Mouse (Mus musculus) liver, embryonic 12.5 days (tissue): ENCODE measurements around the gene Mrpl14. TPM values are rescaled to one million over a fixed set of nuclear protein-coding genes. Genes with fewer than 3 reads are reported as not detected.

Experiments used
- ATAC-seq: fragments of 200-750 bp; cut with Nextera tagmentation; 2 replicates; pipeline ENCODE4 v1.8.0; 2017; ENCODE audit warnings: moderate number of reproducible peaks, mild to moderate bottlenecking, moderate library complexity
- H3K27ac ChIP-seq: fragments of 300-500 bp; sonication (generic); 2 replicates; pipeline ENCODE4 v1.5.1; 2016; ENCODE audit warnings: mild to moderate bottlenecking
- H3K27me3 ChIP-seq: fragments of 300-500 bp; sonication (generic); replicated peaks from 2 replicates; pipeline ENCODE4 v1.6.1; 2016; ENCODE audit warnings: mild to moderate bottlenecking, moderate library complexity
- H3K36me3 ChIP-seq: fragments of 300-500 bp; sonication (generic); 2 replicates; pipeline ENCODE4 v1.6.1; 2016; ENCODE audit warnings: mild to moderate bottlenecking, moderate library complexity
- H3K4me1 ChIP-seq: fragments of 300-500 bp; sonication (generic); 2 replicates; pipeline ENCODE4 v1.6.1; 2016
- H3K4me2 ChIP-seq: fragments of 300-500 bp; sonication (generic); 2 replicates; pipeline ENCODE4 v1.6.1; 2016; ENCODE audit warnings: mild to moderate bottlenecking, moderate library complexity
- H3K4me3 ChIP-seq: fragments of 300-500 bp; sonication (generic); 2 replicates; pipeline ENCODE4 v1.5.1; 2016; ENCODE audit warnings: mild to moderate bottlenecking, moderate library complexity
- H3K9ac ChIP-seq: fragments of 300-500 bp; sonication (generic); 2 replicates; pipeline ENCODE4 v1.6.1; 2016; ENCODE audit warnings: mild to moderate bottlenecking, moderate library complexity
- H3K9me3 ChIP-seq: fragments of 300-500 bp; sonication (generic); replicated peaks from 2 replicates; pipeline ENCODE4 v1.6.1; 2016; ENCODE audit warnings: mild to moderate bottlenecking, moderate library complexity
- WGBS: fragments of 180-500 bp; shearing (Covaris S2); methylation state at CpG from one replicate; pipeline ENCODE4 v1.1.7; 2016; ENCODE audit not compliant: insufficient replicate concordance; 5-methylcytosine and 5-hydroxymethylcytosine counted together
- polyA plus RNA-seq: library from polyadenylated mRNA; unstranded; fragments of >200 nt; fragmentation: Nextera tagmentation; extraction: Ambion mirVana; gene quantifications from 2 replicates; pipeline ENCODE4 v1.2.1, GENCODE M21; 2016

The Mrpl14 gene
- polyA plus RNA-seq, 1 experiment from 2014 or later: 151 TPM

DNA sequence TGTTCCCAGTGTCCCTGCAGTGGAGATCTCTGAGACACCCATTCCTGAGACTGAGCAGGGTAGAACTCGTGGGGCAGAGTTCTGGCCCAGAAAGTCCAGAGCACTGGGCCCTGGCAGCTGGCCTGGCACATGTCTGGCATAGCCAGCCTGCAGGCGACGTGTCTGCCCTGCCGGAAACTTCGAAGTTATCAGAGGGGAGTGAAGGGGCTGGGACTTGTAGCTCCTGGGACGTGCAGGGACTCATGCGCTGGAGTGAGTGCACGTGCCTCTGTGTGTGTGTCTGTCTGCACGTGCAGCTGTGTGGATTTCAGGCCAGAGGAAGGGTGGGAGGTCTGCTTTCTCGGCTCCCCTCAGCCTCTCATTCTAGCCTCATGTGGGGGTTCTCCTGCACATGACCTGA, 43.3 kb downstream of the Mrpl14 start:
- no peaks in the 10 kb centered on the region for H3K9me3 ChIP-seq
- no peak overlapping the region for H3K27ac ChIP-seq
- H3K4me3 ChIP-seq: no peak overlapping the region
- WGBS: 44% methylated on average over 10 of the region's 10 CpGs
- peaks cover 47% of the 10 kb centered on the region for H3K4me1 ChIP-seq
- peaks cover 40% of the 10 kb centered on the region for H3K27me3 ChIP-seq
- H3K9ac ChIP-seq: no peak overlapping the region
- no peak for ATAC-seq
- H3K36me3 ChIP-seq: no peaks in the 10 kb centered on the region
- no peak overlapping the region for H3K4me2 ChIP-seq

- Histone ChIP-seq H3K27ac (no peak overlapping the region), H3K36me3 (no peaks in the 10 kb centered on the region), H3K4me3 (no peak overlapping the region), H3K27me3 (peaks cover 45% of the 10 kb centered on the region), H3K9ac (no peak overlapping the region), H3K9me3 (no peaks in the 10 kb centered on the region), H3K4me1 (peaks cover 49% of the 10 kb centered on the region), H3K4me2 (no peak overlapping the region)
- 73% methylated on average over 4 of the region's 4 CpGs for WGBS
- ATAC-seq: no peak
Measured at GRCm38 (mm10) chr17:45730696-45731095, 44.6 kb downstream of the Mrpl14 start.

DNA sequence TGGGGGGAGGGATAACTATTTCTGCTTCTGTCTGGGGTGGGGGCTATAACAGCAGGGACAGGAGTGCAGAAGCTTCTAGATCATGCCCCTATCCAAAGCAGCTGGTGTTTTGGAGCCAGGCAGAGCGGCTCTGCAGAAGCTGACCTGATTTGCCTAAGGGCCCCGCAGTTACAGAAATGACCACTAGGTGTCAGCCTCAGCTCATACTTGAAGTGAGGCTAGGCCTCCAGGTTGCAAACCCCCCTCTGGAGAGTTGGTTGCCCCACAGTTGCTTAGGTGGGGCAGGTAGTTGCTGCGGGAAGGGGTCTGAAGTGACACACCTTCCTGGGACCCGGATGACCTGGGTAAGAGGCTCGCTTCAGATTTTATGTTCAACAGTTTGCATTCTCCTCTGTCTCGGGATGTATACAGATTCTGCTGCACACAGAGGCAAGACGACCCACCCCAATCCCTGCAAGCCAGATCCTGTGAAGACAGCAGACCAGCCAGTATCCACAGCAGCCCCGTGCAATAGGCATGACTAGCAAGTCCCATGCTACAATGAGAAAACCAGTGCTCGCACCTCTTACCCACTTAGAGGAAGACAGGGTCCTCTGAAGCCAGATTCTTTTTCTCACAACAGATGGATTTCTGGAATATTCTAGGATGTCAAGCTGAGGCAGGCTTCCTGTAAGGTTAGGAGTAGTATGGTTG, 45.2 kb downstream of the Mrpl14 start:
- Histone ChIP-seq H3K4me2 (no peak overlapping the region), H3K9me3 (no peaks in the 10 kb centered on the region), H3K36me3 (no peaks in the 10 kb centered on the region), H3K27ac (no peak overlapping the region), H3K9ac (no peak overlapping the region), H3K4me1 (peaks cover 49% of the 10 kb centered on the region), H3K27me3 (peaks cover 45% of the 10 kb centered on the region), H3K4me3 (no peak overlapping the region)
- 27% methylated on average over 9 of the region's 9 CpGs for WGBS
- ATAC-seq: no peak

DNA sequence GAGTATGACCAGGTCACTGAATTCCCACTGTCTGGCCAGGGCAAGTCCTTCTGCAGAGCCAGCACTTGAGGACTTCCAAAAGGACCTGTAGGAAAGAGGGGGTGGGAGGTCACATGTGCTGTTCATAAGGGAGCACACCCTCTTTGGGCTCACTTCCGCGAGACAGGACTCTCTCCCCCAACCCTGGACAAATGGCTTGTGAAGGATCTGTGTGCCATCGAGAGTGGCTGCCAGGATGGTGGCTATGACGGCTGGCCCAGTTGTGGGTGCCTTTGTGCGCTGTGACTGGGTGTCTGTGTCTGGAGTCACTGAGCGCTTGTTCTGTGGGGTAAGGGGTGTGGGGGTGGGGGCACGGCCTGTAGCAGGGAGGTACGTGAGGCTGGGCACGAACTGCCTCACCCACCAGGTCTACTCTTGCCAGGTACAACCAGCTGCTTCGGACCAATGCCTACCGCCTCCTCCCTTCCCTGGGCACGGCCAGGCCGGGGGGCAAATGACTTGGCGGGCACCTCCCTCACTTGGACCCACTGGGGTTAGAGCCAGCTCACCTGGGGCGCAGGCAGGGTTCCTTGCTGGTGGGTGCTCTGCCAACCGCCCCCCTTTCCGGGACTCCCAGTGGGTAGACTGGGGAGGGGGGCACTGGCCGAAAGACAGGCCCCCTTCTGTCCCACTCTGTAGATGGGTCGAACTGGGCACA, 47.1 kb downstream of the Mrpl14 start:
- Histone ChIP-seq H3K4me1 (peaks cover 46% of the 10 kb centered on the region), H3K9ac (0 out of 2 replicates have a peak overlapping the region, but pooled peaks have one; percentile 60), H3K27me3 (peaks cover 45% of the 10 kb centered on the region)

GRCm38 (mm10) chr17:45733735-45734301, 47.7 kb downstream of the Mrpl14 start, which contains the start of gene 1600014C23Rik:
1600014C23Rik (minus strand) TSS chr17:45733844.
- Histone ChIP-seq H3K27ac (peak within 1 kb of the TSS; percentile 89), H3K4me1 (peaks cover 46% of the 10 kb centered on the region), H3K36me3 (no peaks in the 10 kb centered on the region), H3K9me3 (no peaks in the 10 kb centered on the region), H3K9ac (peak within 1 kb of the TSS; percentile 60), H3K4me2 (peak within 1 kb of the TSS; percentile 77), H3K4me3 (peak within 1 kb of the TSS; percentile 47), H3K27me3 (peaks cover 45% of the 10 kb centered on the region)
- ATAC-seq: no peak
- WGBS: 2% methylated on average over 41 of the region's 41 CpGs

More for the DNA sequence above, 47.1 kb downstream of the Mrpl14 start:
- H3K27ac ChIP-seq: no peak overlapping the region
- ATAC-seq: no peak
- 59% methylated on average over 19 of the region's 19 CpGs for WGBS
- H3K9me3 ChIP-seq: no peaks in the 10 kb centered on the region
- H3K4me3 ChIP-seq: peak overlapping the region; percentile 47; the same call in 1 of the 2 replicates
- H3K4me2 ChIP-seq: peak overlapping the region; percentile 77
- no peaks in the 10 kb centered on the region for H3K36me3 ChIP-seq

GRCm38 (mm10) chr17:45734333-45734732, 48.2 kb downstream of the Mrpl14 start:
- Histone ChIP-seq H3K4me1 (peaks cover 46% of the 10 kb centered on the region), H3K4me2 (peak overlapping the region; percentile 77), H3K36me3 (no peaks in the 10 kb centered on the region), H3K9ac (peak overlapping the region; percentile 60), H3K4me3 (peak overlapping the region; percentile 47; the same call in 1 of the 2 replicates), H3K9me3 (no peaks in the 10 kb centered on the region), H3K27ac (peak overlapping the region; percentile 89; the same call in 1 of the 2 replicates), H3K27me3 (peaks cover 45% of the 10 kb centered on the region)
- 35% methylated on average over 3 of the region's 3 CpGs for WGBS
- ATAC-seq: no peak

DNA sequence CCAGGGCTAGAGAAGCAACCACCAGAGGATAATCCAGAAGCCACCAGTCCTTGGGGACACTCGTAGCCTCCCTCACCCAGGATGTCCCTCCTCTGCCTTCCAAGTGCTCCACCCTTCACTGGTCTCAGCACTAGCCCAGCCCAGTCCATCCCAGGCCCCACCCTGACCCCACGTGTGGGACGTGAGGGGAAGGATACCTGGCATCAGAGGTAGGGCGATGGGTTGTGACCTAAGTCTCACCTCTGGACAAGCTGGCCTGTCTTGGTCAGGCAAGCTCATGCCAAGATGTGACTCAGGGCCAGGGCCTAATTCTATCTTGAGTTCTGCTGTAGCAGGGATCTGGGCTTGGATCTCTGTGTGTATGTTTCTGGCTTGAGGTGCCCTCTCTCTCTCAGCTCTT, 48.8 kb downstream of the Mrpl14 start:
- no peaks in the 10 kb centered on the region for H3K36me3 ChIP-seq
- H3K4me1 ChIP-seq: peaks cover 46% of the 10 kb centered on the region
- ATAC-seq: no peak; the same call in 1 of the 2 replicates
- H3K27me3 ChIP-seq: peaks cover 45% of the 10 kb centered on the region
- peak overlapping the region; percentile 80; the same call in 1 of the 2 replicates for H3K4me2 ChIP-seq
- H3K4me3 ChIP-seq: no peak overlapping the region
- H3K27ac ChIP-seq: peak overlapping the region; percentile 89
- H3K9me3 ChIP-seq: no peaks in the 10 kb centered on the region
- WGBS: 54% methylated on average over 4 of the region's 4 CpGs
- peak overlapping the region; percentile 60; the same call in 1 of the 2 replicates for H3K9ac ChIP-seq

DNA sequence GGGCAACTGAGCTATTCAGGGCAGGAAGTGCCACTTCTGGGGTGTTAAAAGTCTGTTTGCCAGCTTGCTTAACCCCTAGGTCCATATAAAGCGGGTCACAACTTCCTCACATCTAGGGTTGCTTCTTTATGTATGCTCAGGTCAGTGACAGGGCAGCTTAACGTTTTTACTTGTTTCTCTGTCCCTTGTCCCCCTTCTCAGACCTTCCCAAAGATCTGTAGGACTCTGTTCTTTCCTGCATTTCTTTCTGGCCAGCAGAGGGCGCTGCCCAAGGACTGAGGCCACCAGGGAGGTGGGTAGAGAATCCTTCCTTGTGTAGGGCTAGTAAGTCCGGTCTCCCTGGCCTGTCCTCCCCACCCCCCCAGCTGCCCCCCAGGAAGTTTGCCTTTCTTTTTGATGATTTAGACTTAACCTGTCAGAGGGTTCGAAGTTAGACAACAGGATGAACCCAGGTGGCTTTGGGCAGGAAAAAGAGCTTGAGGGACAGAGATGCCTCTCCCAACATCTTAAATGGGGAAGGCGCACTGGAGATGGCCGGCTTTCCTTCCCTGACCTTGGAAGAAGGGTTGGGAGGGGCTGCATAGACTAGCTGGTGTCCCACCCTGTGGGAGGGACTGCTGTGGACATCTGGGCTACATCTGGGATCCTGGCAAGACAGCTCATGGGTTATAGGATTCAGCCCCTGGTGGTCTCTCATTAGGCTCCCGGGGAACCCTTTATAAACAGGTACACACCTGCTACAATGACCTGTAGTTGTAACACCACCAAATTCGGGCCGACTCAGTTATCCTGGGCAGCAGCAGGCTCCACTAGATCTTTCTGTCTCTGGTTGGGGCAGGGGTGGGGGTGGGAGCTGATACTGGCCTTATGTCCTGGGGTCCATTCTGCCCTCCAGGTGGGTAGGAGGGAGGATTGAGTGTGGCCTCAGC, 49.5 kb downstream of the Mrpl14 start:
- peaks cover 37% of the 10 kb centered on the region for H3K27me3 ChIP-seq
- peak overlapping the region; percentile 80 for H3K4me2 ChIP-seq
- H3K4me3 ChIP-seq: peak overlapping the region; percentile 64
- ATAC-seq: peak; percentile 61
- H3K9ac ChIP-seq: peak overlapping the region; percentile 73
- peak overlapping the region; percentile 89 for H3K27ac ChIP-seq
- no peaks in the 10 kb centered on the region for H3K9me3 ChIP-seq
- peaks cover 46% of the 10 kb centered on the region for H3K4me1 ChIP-seq
- H3K36me3 ChIP-seq: no peaks in the 10 kb centered on the region
- 9% methylated on average over 10 of the region's 10 CpGs for WGBS

- Histone ChIP-seq H3K27me3 (peaks cover 34% of the 10 kb centered on the region), H3K9me3 (no peaks in the 10 kb centered on the region), H3K36me3 (no peaks in the 10 kb centered on the region), H3K27ac (peak overlapping the region; percentile 89), H3K9ac (peak overlapping the region; percentile 73), H3K4me3 (peak overlapping the region; percentile 64), H3K4me1 (peaks cover 50% of the 10 kb centered on the region), H3K4me2 (peak overlapping the region; percentile 80)
- peak; percentile 64 for ATAC-seq
- under 1% methylated on average over 66 of the region's 72 CpGs for WGBS
Measured at GRCm38 (mm10) chr17:45736311-45737077, 50.4 kb downstream of the Mrpl14 start.

- peak overlapping the region; percentile 89 for H3K27ac ChIP-seq
- no peaks in the 10 kb centered on the region for H3K9me3 ChIP-seq
- WGBS: 7% methylated on average over 10 of the region's 10 CpGs
- peak; percentile 64 for ATAC-seq
- peaks cover 54% of the 10 kb centered on the region for H3K4me1 ChIP-seq
- H3K36me3 ChIP-seq: no peaks in the 10 kb centered on the region
- H3K9ac ChIP-seq: peak overlapping the region; percentile 73
- H3K27me3 ChIP-seq: peaks cover 27% of the 10 kb centered on the region
- peak overlapping the region; percentile 64 for H3K4me3 ChIP-seq
- peak overlapping the region; percentile 80 for H3K4me2 ChIP-seq
Measured at GRCm38 (mm10) chr17:45737078-45737601, 51.0 kb downstream of the Mrpl14 start.
